Mouse (Mus musculus): Measurements from ENCODE around the gene Tango6.

DNA sequence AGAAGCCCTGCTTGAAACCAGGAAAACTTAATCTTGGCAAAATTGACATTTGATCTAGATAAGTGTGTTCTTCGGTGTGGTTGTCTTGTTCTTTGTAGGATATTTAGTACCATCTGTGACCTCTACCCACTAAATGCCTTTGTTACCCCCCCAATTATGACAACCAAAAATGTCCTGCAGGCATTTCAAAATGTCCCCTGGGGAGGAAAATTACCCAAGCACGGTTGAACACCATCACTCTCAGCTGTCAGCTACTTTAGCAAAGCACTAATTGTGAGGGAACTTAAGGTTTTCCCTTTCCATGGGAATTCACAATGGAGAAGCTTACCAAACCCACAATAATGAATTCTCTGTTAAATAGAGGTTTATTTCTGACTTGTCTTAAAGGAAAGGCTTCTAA lies 41.1 kb downstream of the Tango6 start:
- TF ChIP-seq POLR2A (IDR thresholded peaks at IDR 0.05; ENCODE audit: insufficient read length, low read depth) = no peak
- TF ChIP-seq E2F4 (IDR thresholded peaks at IDR 0.05; ENCODE audit: insufficient read depth) = no peak
- no peak for TF ChIP-seq REST (IDR thresholded peaks at IDR 0.05; ENCODE audit: insufficient read depth, insufficient read length)
- no peak for TF ChIP-seq USF1 (IDR thresholded peaks at IDR 0.05; ENCODE audit: low read depth)
- no peak for TF ChIP-seq SRF (IDR thresholded peaks at IDR 0.05; ENCODE audit: control insufficient read depth, insufficient read length, low read depth)
- TF ChIP-seq TCF3 (IDR thresholded peaks at IDR 0.05; ENCODE audit: insufficient read length, low read depth) = no peak
- no peak for TF ChIP-seq POLR2AphosphoS2 (IDR thresholded peaks at IDR 0.05; ENCODE audit: insufficient read length, low read depth)
- TF ChIP-seq MAX (IDR thresholded peaks at IDR 0.05; ENCODE audit: low read depth) = no peak
- TF ChIP-seq MYOG (IDR thresholded peaks at IDR 0.05; ENCODE audit: control insufficient read depth in 1 of 3, insufficient read depth in 1 of 3, insufficient read length in 2 of 3, low read depth in 2 of 3) = no peak
- no peak for TF ChIP-seq MYOD1 (IDR thresholded peaks at IDR 0.05; ENCODE audit: control insufficient read depth in 1 of 3, insufficient read length in 2 of 3, low read depth in 2 of 3)
